Mouse (Mus musculus): ENCODE data around the gene Ube2l3. TPM values are rescaled to one million over a fixed set of nuclear protein-coding genes. Genes with fewer than 3 reads are reported as not detected.

The Ube2l3 gene
- polyA plus RNA-seq (2016; fragmentation: Nextera tagmentation; extraction: Ambion mirVana), result 436 and 440 TPM in 2 replicates

DNA sequence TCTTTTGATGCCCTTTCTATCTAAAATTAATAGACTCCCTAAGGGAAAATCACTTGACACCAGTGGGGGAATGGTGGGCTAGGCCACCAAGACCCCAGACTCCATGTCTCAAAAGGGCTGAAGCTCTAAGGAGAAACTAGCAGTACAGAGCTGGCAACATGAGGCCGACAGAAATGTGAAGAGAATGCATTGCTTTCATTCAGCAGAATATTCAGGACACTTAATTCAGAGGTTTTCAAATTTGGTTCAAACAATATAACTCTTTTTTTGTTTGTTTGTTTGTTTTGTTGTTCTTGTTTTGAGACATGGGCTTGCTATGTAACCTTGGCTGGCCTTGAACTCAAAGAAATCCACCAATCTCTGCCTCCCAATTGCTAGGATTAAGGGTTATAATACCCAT lies at the start of gene Ube2l3:
Ube2l3 (minus strand) TSS at position 101 of the 400 bp plus-strand sequence.
- Histone ChIP-seq H3K36me3 (replicated peaks) (peaks cover 15% of the 10 kb centered on the region), H3K4me3 (peak within 1 kb of the TSS; percentile 99), H3K9me3 (no peaks in the 10 kb centered on the region), H3K4me1 (peaks cover 16% of the 10 kb centered on the region), H3K27me3 (ENCODE audit: poor library complexity, severe bottlenecking) (peaks cover 16% of the 10 kb centered on the region), H3K27ac (peak within 1 kb of the TSS; percentile 98)
- no peak for DNase-seq (ENCODE audit: extremely low spot score, low spot score)
- WGBS, result 93% methylated on average over 1 of the region's 1 CpGs

DNA sequence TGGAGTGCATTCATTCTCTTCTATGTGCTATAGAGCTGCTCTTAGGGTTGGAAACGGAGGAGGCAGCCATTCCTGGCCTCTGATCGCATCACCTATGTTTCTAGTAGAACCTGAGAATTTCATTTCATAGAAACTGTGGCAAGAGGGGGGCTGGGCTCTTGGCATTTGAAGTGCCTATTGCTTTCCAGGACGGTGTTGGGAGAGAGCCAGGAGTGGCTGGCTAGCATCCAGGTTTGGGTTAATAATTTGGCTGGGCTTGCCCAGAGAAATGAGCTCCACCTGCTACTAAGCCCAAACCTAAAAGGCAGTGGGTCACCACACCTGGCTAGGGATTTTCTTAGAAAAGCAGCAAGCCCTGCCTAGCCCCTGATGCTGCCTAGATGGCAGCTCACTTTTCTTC lies 49.1 kb upstream of the Ube2l3 start:
- WGBS, result 85% methylated on average over 3 of the region's 3 CpGs
- no peaks in the 10 kb centered on the region for H3K27me3 ChIP-seq (ENCODE audit: poor library complexity, severe bottlenecking)
- no peak overlapping the region for H3K27ac ChIP-seq
- no peaks in the 10 kb centered on the region for H3K9me3 ChIP-seq
- no peak for DNase-seq (ENCODE audit: extremely low spot score, low spot score)
- peaks cover 16% of the 10 kb centered on the region for H3K36me3 ChIP-seq (replicated peaks)
- H3K4me1 ChIP-seq, result peaks cover 48% of the 10 kb centered on the region
- no peak overlapping the region for H3K4me3 ChIP-seq

DNA sequence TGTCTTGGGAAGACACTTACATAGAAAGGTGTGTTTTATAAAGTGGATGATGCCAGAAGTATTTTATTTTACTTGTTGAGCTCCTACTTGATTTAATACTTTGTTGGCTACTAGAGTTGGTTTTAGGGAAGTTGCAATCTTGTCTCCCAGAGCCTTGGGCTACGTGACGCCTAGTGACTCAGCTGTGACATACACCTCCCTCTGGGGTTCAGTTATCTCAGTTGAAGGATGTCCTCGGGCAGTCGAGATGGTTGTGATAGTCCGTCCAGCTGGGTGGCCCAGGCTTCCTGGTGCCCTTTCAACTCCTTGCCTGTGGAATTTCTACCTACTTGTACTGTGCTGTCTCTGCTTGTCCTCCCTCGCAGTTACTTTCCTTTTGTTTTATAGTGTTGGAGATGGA lies 46.7 kb upstream of the Ube2l3 start:
- Histone ChIP-seq H3K4me3 (no peak overlapping the region), H3K9me3 (no peaks in the 10 kb centered on the region), H3K36me3 (replicated peaks) (no peaks in the 10 kb centered on the region), H3K4me1 (peaks cover 39% of the 10 kb centered on the region), H3K27me3 (ENCODE audit: poor library complexity, severe bottlenecking) (no peaks in the 10 kb centered on the region), H3K27ac (no peak overlapping the region)
- DNase-seq (ENCODE audit: extremely low spot score, low spot score), result no peak
- WGBS, result 76% methylated on average over 6 of the region's 6 CpGs

GRCm38 (mm10) chr16:17247727-17248126 lies 45.3 kb upstream of the Ube2l3 start:
- no peak for DNase-seq (ENCODE audit: extremely low spot score, low spot score)
- Histone ChIP-seq H3K4me3 (no peak overlapping the region), H3K9me3 (no peaks in the 10 kb centered on the region), H3K36me3 (replicated peaks) (peaks cover 9% of the 10 kb centered on the region), H3K27ac (no peak overlapping the region), H3K4me1 (peaks cover 33% of the 10 kb centered on the region), H3K27me3 (ENCODE audit: poor library complexity, severe bottlenecking) (no peaks in the 10 kb centered on the region)
- WGBS, result 87% methylated on average over 4 of the region's 4 CpGs

- 76% methylated on average over 1 of the region's 1 CpGs for WGBS
- DNase-seq (ENCODE audit: extremely low spot score, low spot score), result no peak
Measured at GRCm38 (mm10) chr16:17244996-17245395, 42.5 kb upstream of the Ube2l3 start.

DNA sequence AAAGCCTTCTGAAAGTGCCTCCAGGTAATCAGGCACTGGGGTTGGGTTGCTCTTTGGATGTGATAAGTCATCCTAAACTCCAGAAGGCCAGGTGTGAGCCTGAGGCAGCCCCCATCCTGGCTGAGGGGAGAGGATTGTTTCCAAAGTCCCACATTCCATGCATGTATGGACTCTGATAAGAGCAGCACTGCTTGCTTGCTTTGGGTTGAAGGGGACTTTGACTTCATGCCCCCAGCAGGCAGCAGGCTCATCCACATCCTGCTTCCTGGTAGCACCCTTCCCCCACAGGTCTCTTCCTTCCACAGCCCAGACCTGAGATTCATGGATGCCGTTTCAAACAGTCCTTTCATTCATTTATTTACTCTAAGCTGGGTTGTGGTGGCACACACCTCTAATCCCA lies 41.3 kb upstream of the Ube2l3 start:
- H3K9me3 ChIP-seq, result no peaks in the 10 kb centered on the region
- no peak overlapping the region for H3K27ac ChIP-seq
- no peaks in the 10 kb centered on the region for H3K27me3 ChIP-seq (ENCODE audit: poor library complexity, severe bottlenecking)
- H3K36me3 ChIP-seq (replicated peaks), result peaks cover 11% of the 10 kb centered on the region
- no peak for DNase-seq (ENCODE audit: extremely low spot score, low spot score)
- H3K4me3 ChIP-seq, result no peak overlapping the region
- WGBS, result 75% methylated on average over 1 of the region's 1 CpGs
- peaks cover 22% of the 10 kb centered on the region for H3K4me1 ChIP-seq

More at GRCm38 (mm10) chr16:17244996-17245395, 42.5 kb upstream of the Ube2l3 start:
- peaks cover 9% of the 10 kb centered on the region for H3K36me3 ChIP-seq (replicated peaks)
- no peaks in the 10 kb centered on the region for H3K9me3 ChIP-seq
- H3K4me3 ChIP-seq, result no peak overlapping the region
- H3K27me3 ChIP-seq (ENCODE audit: poor library complexity, severe bottlenecking), result no peaks in the 10 kb centered on the region
- H3K4me1 ChIP-seq, result peaks cover 20% of the 10 kb centered on the region
- no peak overlapping the region for H3K27ac ChIP-seq

DNA sequence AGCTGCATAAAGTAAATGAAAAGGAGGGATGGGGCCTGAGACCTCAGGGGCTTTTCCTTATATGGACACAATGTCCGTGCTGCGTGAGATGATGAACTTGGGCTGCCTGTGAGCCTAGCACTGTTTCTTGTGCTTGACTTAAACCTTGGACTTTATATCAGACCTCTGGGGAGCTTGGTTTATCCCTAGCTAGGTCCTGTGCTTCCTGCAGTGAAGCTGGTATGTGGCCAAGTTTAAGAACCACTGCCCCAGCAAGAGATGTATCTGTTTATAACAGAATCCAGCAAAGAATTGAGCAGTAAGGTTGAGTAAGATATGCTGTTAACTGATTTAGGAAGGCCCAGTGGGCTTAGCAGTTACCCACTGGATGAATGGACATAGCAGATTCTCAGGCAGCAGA lies 37.0 kb upstream of the Ube2l3 start:
- WGBS, result 93% methylated on average over 2 of the region's 2 CpGs
- DNase-seq (ENCODE audit: extremely low spot score, low spot score), result no peak
- H3K27ac ChIP-seq, result no peak overlapping the region
- no peaks in the 10 kb centered on the region for H3K27me3 ChIP-seq (ENCODE audit: poor library complexity, severe bottlenecking)
- H3K36me3 ChIP-seq (replicated peaks), result peaks cover 11% of the 10 kb centered on the region
- no peak overlapping the region for H3K4me3 ChIP-seq
- peaks cover 57% of the 10 kb centered on the region for H3K4me1 ChIP-seq
- H3K9me3 ChIP-seq, result no peaks in the 10 kb centered on the region

GRCm38 (mm10) chr16:17237634-17238033 lies 35.2 kb upstream of the Ube2l3 start:
- Histone ChIP-seq H3K9me3 (no peaks in the 10 kb centered on the region), H3K4me1 (peaks cover 58% of the 10 kb centered on the region), H3K4me3 (no peak overlapping the region), H3K27ac (no peak overlapping the region), H3K36me3 (replicated peaks) (peaks cover 3% of the 10 kb centered on the region; the same call in 1 of the 2 replicates), H3K27me3 (ENCODE audit: poor library complexity, severe bottlenecking) (no peaks in the 10 kb centered on the region)
- DNase-seq (ENCODE audit: extremely low spot score, low spot score), result no peak
- WGBS, result 90% methylated on average over 3 of the region's 3 CpGs

GRCm38 (mm10) chr16:17234916-17235665 lies 32.6 kb upstream of the Ube2l3 start:
- DNase-seq (ENCODE audit: extremely low spot score, low spot score), result no peak
- 65% methylated on average over 9 of the region's 9 CpGs for WGBS
- Histone ChIP-seq H3K4me3 (peak overlapping the region; percentile 93), H3K27ac (peak overlapping the region; percentile 98), H3K9me3 (peaks cover 1% of the 10 kb centered on the region; the same call in 1 of the 2 replicates), H3K36me3 (replicated peaks) (0 out of 2 replicates have a peak, but pooled peaks cover 3% of the 10 kb centered on the region), H3K27me3 (ENCODE audit: poor library complexity, severe bottlenecking) (peaks cover 6% of the 10 kb centered on the region; the same call in 1 of the 2 replicates), H3K4me1 (peaks cover 56% of the 10 kb centered on the region)

DNA sequence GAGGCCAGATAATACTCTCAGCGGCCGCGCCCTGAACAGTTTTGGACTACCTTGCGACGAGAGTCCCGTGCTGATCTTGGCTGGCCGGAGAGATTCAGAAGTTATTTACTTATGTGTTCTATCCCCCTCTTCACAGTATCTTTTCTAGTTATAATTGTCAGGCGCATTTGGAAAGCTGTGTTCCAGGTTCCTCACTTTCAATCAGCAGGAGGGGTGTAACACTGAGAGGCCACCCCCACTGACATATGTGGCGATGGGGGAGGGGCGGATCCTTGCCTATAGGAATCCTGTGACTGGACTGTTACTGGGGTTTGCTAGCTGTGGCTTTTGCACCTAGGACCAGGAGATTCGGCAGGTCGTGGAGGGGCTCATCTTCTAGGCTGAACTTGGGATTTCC lies 32.0 kb upstream of the Ube2l3 start:
- Histone ChIP-seq H3K27ac (peak overlapping the region; percentile 98), H3K4me3 (peak overlapping the region; percentile 93), H3K4me1 (peaks cover 53% of the 10 kb centered on the region), H3K27me3 (ENCODE audit: poor library complexity, severe bottlenecking) (peaks cover 6% of the 10 kb centered on the region; the same call in 1 of the 2 replicates), H3K9me3 (peaks cover 7% of the 10 kb centered on the region; the same call in 1 of the 2 replicates), H3K36me3 (replicated peaks) (0 out of 2 replicates have a peak, but pooled peaks cover 3% of the 10 kb centered on the region)
- 3% methylated on average over 12 of the region's 12 CpGs for WGBS
- DNase-seq (ENCODE audit: extremely low spot score, low spot score), result no peak

GRCm38 (mm10) chr16:17233702-17234498 lies 31.5 kb upstream of the Ube2l3 start:
- peaks cover 48% of the 10 kb centered on the region for H3K4me1 ChIP-seq
- peaks cover 11% of the 10 kb centered on the region; the same call in 1 of the 2 replicates for H3K9me3 ChIP-seq
- WGBS, result under 1% methylated on average over 61 of the region's 62 CpGs
- DNase-seq (ENCODE audit: extremely low spot score, low spot score), result peak; percentile 79
- peak overlapping the region; percentile 98 for H3K27ac ChIP-seq
- H3K27me3 ChIP-seq (ENCODE audit: poor library complexity, severe bottlenecking), result peaks cover 6% of the 10 kb centered on the region; the same call in 1 of the 2 replicates
- H3K4me3 ChIP-seq, result peak overlapping the region; percentile 93
- 0 out of 2 replicates have a peak, but pooled peaks cover under 1% of the 10 kb centered on the region for H3K36me3 ChIP-seq (replicated peaks)

GRCm38 (mm10) chr16:17232794-17233701 lies 30.6 kb upstream of the Ube2l3 start, which contains the start of gene Hic2:
Gene Hic2, plus strand, starts transcription at chr16:17233572.
- H3K4me3 ChIP-seq, result peak within 1 kb of the TSS; percentile 93
- WGBS, result under 1% methylated on average over 59 of the region's 59 CpGs

More at GRCm38 (mm10) chr16:17232794-17233701, 30.6 kb upstream of the Ube2l3 start, which contains the start of gene Hic2:
- Histone ChIP-seq H3K4me1 (peaks cover 40% of the 10 kb centered on the region), H3K27me3 (ENCODE audit: poor library complexity, severe bottlenecking) (peaks cover 6% of the 10 kb centered on the region; the same call in 1 of the 2 replicates), H3K36me3 (replicated peaks) (no peaks in the 10 kb centered on the region), H3K27ac (peak within 1 kb of the TSS; percentile 98), H3K9me3 (peaks cover 11% of the 10 kb centered on the region; the same call in 1 of the 2 replicates)
- peak; percentile 98 for DNase-seq (ENCODE audit: extremely low spot score, low spot score)
